Mouse (Mus musculus) ES-E14 (cell line): ENCODE data around the gene Dnm1. TPM values are rescaled to one million over a fixed set of nuclear protein-coding genes. Genes with fewer than 3 reads are reported as not detected.

Source experiments
- DNase-seq: peaks from one replicate; pipeline ENCODE4 v3.0.0-alpha.2; 2013; ENCODE audit warnings: low read depth, low spot score
- H3K27ac ChIP-seq: 2 replicates; pipeline ENCODE4 v1.5.1; 2012; ENCODE audit warnings: low read depth, mild to moderate bottlenecking, low read length, moderate library complexity, mixed read lengths; ENCODE audit not compliant: poor library complexity, insufficient read depth, severe bottlenecking
- H3K36me3 ChIP-seq: 2 replicates; pipeline ENCODE4 v1.6.1; 2012; ENCODE audit warnings: mild to moderate bottlenecking, low read length, moderate library complexity, mixed read lengths; ENCODE audit not compliant: control insufficient read depth, poor library complexity, insufficient read depth, severe bottlenecking
- H3K4me1 ChIP-seq, 2 experiments: fragments of 150-350 bp in 1 of 2; sonication (generic) in 1 of 2; 2 replicates each; pipeline ENCODE4 v1.6.1; 2012; ENCODE audit warnings: low read length in 2 of 2, mild to moderate bottlenecking in 1 of 2, mixed read lengths in 1 of 2; ENCODE audit not compliant: control insufficient read depth in 2 of 2, insufficient read depth in 2 of 2, poor library complexity in 1 of 2
- H3K4me3 ChIP-seq, 2 experiments: fragments of 150-350 bp in 1 of 2; sonication (generic) in 1 of 2; 2 replicates each; pipeline ENCODE4 v1.5.1; 2012; ENCODE audit warnings: low read length in 2 of 2, low read depth in 1 of 2, mild to moderate bottlenecking in 1 of 2, mixed read lengths in 1 of 2; ENCODE audit not compliant: insufficient read depth in 1 of 2, poor library complexity in 1 of 2, severe bottlenecking in 1 of 2
- H3K9ac ChIP-seq: 2 replicates; pipeline ENCODE4 v1.6.1; 2012; ENCODE audit warnings: low read depth, mild to moderate bottlenecking, low read length, mixed read lengths; ENCODE audit not compliant: poor library complexity, insufficient read depth, severe bottlenecking
- H3K9me3 ChIP-seq: fragments of 150-350 bp; sonication (generic); 2 replicates; pipeline ENCODE4 v1.6.1; 2012; ENCODE audit warnings: low read depth, mild to moderate bottlenecking, low read length; ENCODE audit not compliant: control insufficient read depth, insufficient read depth
- CHD2 ChIP-seq: IDR thresholded peaks from 2 replicates; pipeline ENCODE4 v1.6.1; 2014; ENCODE audit warnings: mild to moderate bottlenecking, low read depth, low read length, inconsistent platforms
- HCFC1 ChIP-seq: IDR thresholded peaks from 2 replicates; pipeline ENCODE4 v1.6.1; 2012; ENCODE audit warnings: low read length, inconsistent platforms, borderline replicate concordance; ENCODE audit not compliant: insufficient read depth
- MAFK ChIP-seq: IDR thresholded peaks from 2 replicates; pipeline ENCODE4 v1.6.1; 2014; ENCODE audit warnings: mild to moderate bottlenecking, low read depth, low read length, inconsistent platforms; ENCODE audit not compliant: insufficient read depth
- ZC3H11A ChIP-seq: IDR thresholded peaks from 2 replicates; pipeline ENCODE4 v1.6.1; 2012; ENCODE audit warnings: low read depth, mild to moderate bottlenecking, inconsistent platforms, low read length, borderline replicate concordance
- ZNF384 ChIP-seq: IDR thresholded peaks from 2 replicates; pipeline ENCODE4 v1.6.1; 2012; ENCODE audit warnings: low read depth, low read length, inconsistent platforms
- in situ Hi-C, 2 experiments: fragments of 600-800 bp; cut with MboI; formaldehyde crosslinking; loops; one replicate each; pipeline ENCODE4 v1.15.1; 2025; ENCODE audit warnings: low sequenced_read_pairs in 2 of 2, inconsistent platforms in 1 of 2; ENCODE audit not compliant: unreplicated experiment in 2 of 2
- total RNA-seq: library from RNA; depleted of rRNA; stranded (reverse); fragments of 300-350 nt; gene quantifications from 2 replicates; pipeline ENCODE4 v1.2.3, GENCODE M21; 2012

Gene Dnm1
- total RNA-seq, 1 experiment: 1.5 TPM

DNA sequence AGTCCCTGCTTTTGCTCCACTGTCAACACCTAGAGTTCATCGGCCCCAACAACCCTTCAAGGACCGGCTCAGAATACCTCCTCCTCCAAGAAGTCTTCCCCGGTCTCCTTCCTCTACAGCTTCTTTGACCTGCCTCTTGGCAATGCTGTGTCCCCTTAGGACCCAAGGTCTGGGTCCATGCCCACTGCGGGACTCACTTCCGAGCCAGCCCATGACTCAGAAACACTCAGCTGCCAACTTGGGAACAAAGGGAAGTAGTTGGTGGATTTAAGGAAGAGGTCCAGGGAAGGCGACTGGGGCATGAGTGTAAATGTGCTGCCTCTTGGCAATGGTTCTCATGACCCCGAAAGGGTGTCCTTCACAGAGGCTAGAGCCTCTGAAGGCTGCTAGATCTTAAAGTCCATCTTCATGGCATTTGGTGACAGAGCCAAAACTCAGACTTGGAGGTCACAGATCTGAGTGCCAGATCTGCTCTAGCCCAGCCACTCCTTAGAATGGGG is 26.9 kb upstream of the Dnm1 start:
- Histone ChIP-seq H3K9me3 (no peaks in the 10 kb centered on the region), H3K36me3 (peaks cover 20% of the 10 kb centered on the region), H3K27ac (no peak overlapping the region), H3K4me3 (no peak overlapping the region), H3K9ac (no peak overlapping the region), H3K4me1 (no peaks in the 10 kb centered on the region)
- TF ChIP-seq ZNF384 (no peak), ZC3H11A (no peak), CHD2 (no peak), MAFK (no peak), HCFC1 (no peak)
- in situ Hi-C loops: no loop called here
- DNase-seq: no peak

DNA sequence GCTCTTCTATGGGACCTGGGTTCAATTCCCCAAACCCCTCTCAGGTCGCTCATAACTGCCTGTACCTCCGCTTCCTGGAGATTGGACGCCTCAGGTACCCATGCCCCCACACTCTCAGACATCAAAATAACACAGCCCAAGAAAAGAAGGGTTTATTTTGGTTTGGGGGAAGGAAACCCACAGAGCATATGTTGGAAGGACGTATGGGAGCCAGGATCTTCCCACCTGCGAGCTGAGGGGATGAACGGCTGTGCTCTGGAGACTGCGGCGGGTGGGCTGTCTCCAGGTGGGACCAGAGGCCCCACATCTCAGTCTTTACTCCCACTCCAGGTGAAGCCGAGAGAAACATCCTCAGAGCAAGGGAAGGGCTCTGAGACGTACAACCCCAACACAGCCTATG is 23.8 kb upstream of the Dnm1 start:
- TF ChIP-seq ZC3H11A: no peak
- no peak for TF ChIP-seq CHD2
- peaks cover 22% of the 10 kb centered on the region for H3K36me3 ChIP-seq
- H3K27ac ChIP-seq: no peak overlapping the region
- in situ Hi-C loops: no loop called here
- peaks cover 1 to 2% of the 10 kb centered on the region in 2 experiments; a peak in 1 of 4 replicates for H3K4me1 ChIP-seq
- DNase-seq: no peak
- no peaks in the 10 kb centered on the region for H3K9me3 ChIP-seq
- H3K9ac ChIP-seq: no peak overlapping the region
- no peak overlapping the region for H3K4me3 ChIP-seq

DNA sequence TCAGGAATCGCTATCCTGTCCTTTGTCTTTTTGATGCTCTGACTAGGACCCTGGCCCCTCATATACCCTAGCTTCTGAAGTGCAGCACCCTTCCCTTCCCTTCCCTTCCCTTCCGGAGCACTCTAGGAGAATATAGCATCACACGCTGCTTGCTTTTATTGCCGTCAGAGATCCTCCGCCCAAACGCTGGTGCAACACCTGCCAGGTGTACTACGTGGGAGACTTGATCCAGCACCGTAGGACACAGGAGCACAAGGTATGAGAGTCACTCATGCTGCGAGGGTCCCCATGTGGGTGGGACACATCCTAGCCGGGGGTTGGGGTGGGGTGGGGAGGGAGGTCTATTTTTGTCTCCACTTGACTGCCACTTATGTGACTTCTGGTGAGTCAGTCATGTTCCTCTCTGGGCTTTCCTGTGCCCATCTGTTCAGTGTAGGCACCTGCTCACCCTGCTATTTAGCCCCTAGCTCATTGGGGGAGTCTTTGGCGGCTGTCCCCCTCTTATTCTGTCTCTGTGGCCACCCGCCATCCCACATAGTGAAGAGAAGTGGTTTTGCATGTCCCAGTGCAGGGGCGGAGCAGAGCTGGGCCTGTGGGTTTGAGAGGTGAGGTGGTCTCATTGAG is 22.3 kb upstream of the Dnm1 start:
- no peaks in the 10 kb centered on the region for H3K9me3 ChIP-seq
- in situ Hi-C loops: no loop called here
- no peak overlapping the region for H3K9ac ChIP-seq
- no peak for DNase-seq
- peaks cover 28% of the 10 kb centered on the region for H3K36me3 ChIP-seq
- no peak overlapping the region for H3K27ac ChIP-seq
- peaks cover 2% of the 10 kb centered on the region in 2 experiments; a peak in 1 of 4 replicates for H3K4me1 ChIP-seq
- TF ChIP-seq CHD2 (no peak), ZNF384 (no peak), HCFC1 (no peak), ZC3H11A (no peak), MAFK (no peak)
- H3K4me3 ChIP-seq: no peak overlapping the region

DNA sequence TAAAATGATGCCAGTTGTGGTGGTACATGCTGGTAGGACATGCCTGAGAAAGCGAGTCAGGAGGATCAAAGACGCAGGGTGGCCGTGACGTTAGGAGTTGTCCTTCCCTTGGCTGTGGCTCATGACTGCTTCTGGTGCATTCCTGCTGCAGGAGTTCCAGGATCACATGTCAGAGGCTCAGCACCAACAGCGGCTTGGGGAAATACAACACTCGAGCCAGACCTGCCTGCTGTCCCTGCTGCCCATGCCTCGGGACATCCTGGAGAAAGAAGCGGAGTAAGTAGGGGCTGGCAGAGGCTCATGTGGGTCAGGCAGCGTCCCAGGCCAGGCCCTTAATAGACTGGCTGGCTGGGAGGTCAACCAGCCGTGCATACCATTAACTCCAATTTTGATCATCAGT is 21.1 kb upstream of the Dnm1 start:
- TF ChIP-seq HCFC1 (no peak), MAFK (no peak), ZNF384 (no peak), CHD2 (no peak), ZC3H11A (no peak)

DNA sequence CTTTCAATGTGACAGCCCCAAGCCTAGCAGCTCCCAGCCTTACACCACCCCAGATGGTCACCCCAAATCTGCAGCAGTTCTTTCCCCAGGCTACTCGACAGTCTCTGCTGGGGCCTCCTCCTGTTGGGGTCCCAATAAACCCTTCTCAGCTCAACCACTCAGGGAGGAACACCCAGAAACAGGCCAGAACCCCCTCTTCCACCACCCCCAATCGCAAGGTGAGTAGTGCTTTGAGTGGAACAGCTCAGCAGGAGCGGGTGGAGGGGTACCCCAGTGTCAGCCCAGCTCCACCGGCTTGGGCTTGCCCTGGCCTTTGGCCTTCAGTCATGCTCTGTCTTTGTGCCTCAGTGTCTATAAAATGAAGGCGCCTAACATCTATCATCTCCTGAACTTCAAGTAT is 14.2 kb upstream of the Dnm1 start:
- Histone ChIP-seq H3K27ac (no peak overlapping the region), H3K4me3 (no peak overlapping the region), H3K36me3 (peaks cover 12% of the 10 kb centered on the region; the same call in 1 of the 2 replicates), H3K9ac (no peak overlapping the region), H3K4me1 (peaks cover 2% of the 10 kb centered on the region in 2 experiments; a peak in 1 of 4 replicates), H3K9me3 (no peaks in the 10 kb centered on the region)
- no peak for DNase-seq
- in situ Hi-C loops: no loop called here
- TF ChIP-seq MAFK: no peak
- TF ChIP-seq CHD2: no peak
- TF ChIP-seq ZNF384: no peak

More for the DNA sequence above, 21.1 kb upstream of the Dnm1 start:
- no peak overlapping the region for H3K9ac ChIP-seq
- peaks cover 2% of the 10 kb centered on the region in 2 experiments; a peak in 1 of 4 replicates for H3K4me1 ChIP-seq
- no peak for DNase-seq
- in situ Hi-C loops: no loop called here
- no peaks in the 10 kb centered on the region for H3K9me3 ChIP-seq
- H3K4me3 ChIP-seq: no peak overlapping the region
- H3K27ac ChIP-seq: no peak overlapping the region
- peaks cover 31% of the 10 kb centered on the region for H3K36me3 ChIP-seq
